26 mouse cellular contexts compared by ENCODE assay signal in the genomic region with DNA sequence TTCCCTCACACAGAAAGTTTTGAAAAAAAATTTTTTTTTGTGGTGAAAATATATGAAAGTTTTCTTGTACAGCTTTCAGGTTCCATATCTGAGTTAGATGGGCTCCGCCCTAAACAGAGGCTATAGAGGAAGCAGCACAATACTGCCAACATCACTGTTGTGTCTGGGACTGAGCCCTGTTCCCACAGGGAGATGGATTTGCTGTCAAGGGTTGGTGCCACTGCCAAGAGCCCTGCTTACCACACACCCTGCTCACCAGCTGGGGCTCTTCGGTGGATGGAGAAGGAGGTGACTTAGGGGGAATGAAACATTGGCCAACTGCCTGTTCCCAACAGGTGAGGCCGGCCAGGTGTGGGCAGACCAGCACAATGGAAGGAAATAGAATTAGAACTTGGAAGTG. TPM values are rescaled to one million over a fixed set of nuclear protein-coding genes. Genes with fewer than 3 reads are reported as not detected.
DNase-seq lines count a peak whose midpoint lies in the region; ATAC-seq and TF ChIP-seq lines count a peak whose summit lies in the region.
"Had no signal": no experiment of that assay in that cellular context is flagged by ENCODE, and none has a peak within 500 bp of the region (broad histone marks: within the 10 kb centered on the region; RNA-seq: fewer than 3 reads in every experiment).

No protein-coding gene starts in this region.

- H3K27me3 ChIP-seq in hindbrain, embryonic 14.5 days (ENCODE audit: control insufficient read depth, insufficient read depth, low read length), result no peaks in the 10 kb centered on the region
- H3K27me3 ChIP-seq in hindbrain, embryonic 11.5 days (ENCODE audit: control insufficient read depth, insufficient read depth, low read length), result no peaks in the 10 kb centered on the region
- H3K27me3 ChIP-seq in midbrain, postnatal 0 days (ENCODE audit: insufficient read depth, low read length), result no peaks in the 10 kb centered on the region
- no peaks in the 10 kb centered on the region for H3K27me3 ChIP-seq in midbrain, embryonic 13.5 days
- H3K27me3 ChIP-seq: embryonic facial prominence, embryonic 13.5 days; forebrain, embryonic 13.5 days; hindbrain, embryonic 13.5 days; intestine, embryonic 15.5 days; neural tube, embryonic 12.5 days had no signal

- H3K9me3 ChIP-seq in hindbrain, embryonic 14.5 days (ENCODE audit: control insufficient read depth, low read length), result no peaks in the 10 kb centered on the region
- H3K9me3 ChIP-seq in hindbrain, embryonic 11.5 days (ENCODE audit: control insufficient read depth, low read length), result no peaks in the 10 kb centered on the region
- no peaks in the 10 kb centered on the region for H3K9me3 ChIP-seq in midbrain, postnatal 0 days (ENCODE audit: low read length)
- no peaks in the 10 kb centered on the region for H3K9me3 ChIP-seq in midbrain, embryonic 13.5 days
- H3K9me3 ChIP-seq: embryonic facial prominence, embryonic 13.5 days; forebrain, embryonic 13.5 days; hindbrain, embryonic 13.5 days; intestine, embryonic 15.5 days; neural tube, embryonic 12.5 days had no signal

- no peak overlapping the region for H3K27ac ChIP-seq in hindbrain, embryonic 14.5 days
- no peak overlapping the region for H3K27ac ChIP-seq in hindbrain, embryonic 11.5 days (ENCODE audit: low read depth, low read length)
- no peak overlapping the region for H3K27ac ChIP-seq in midbrain, postnatal 0 days (ENCODE audit: low read depth, low read length)
- H3K27ac ChIP-seq in midbrain, embryonic 13.5 days, result no peak overlapping the region
- H3K27ac ChIP-seq: embryonic facial prominence, embryonic 13.5 days; forebrain, embryonic 13.5 days; hindbrain, embryonic 13.5 days; intestine, embryonic 15.5 days; neural tube, embryonic 12.5 days; stomach, postnatal 0 days had no signal

- no peak overlapping the region for H3K4me2 ChIP-seq in hindbrain, embryonic 14.5 days (replicated peaks)
- no peak overlapping the region for H3K4me2 ChIP-seq in hindbrain, embryonic 11.5 days (replicated peaks; ENCODE audit: low read depth, low read length)
- H3K4me2 ChIP-seq in midbrain, postnatal 0 days (ENCODE audit: low read depth, low read length, poor library complexity, severe bottlenecking), result no peak overlapping the region
- H3K4me2 ChIP-seq in midbrain, embryonic 13.5 days (replicated peaks), result no peak overlapping the region
- H3K4me2 ChIP-seq: embryonic facial prominence, embryonic 13.5 days; forebrain, embryonic 13.5 days; heart, embryonic 11.5 days; hindbrain, embryonic 13.5 days; intestine, embryonic 15.5 days; neural tube, embryonic 12.5 days had no signal

- H3K4me3 ChIP-seq in hindbrain, embryonic 14.5 days (replicated peaks; ENCODE audit: low read length), result no peak overlapping the region
- no peak overlapping the region for H3K4me3 ChIP-seq in hindbrain, embryonic 11.5 days (ENCODE audit: low read depth, low read length)
- H3K4me3 ChIP-seq in midbrain, postnatal 0 days (ENCODE audit: low read depth, low read length), result no peak overlapping the region
- no peak overlapping the region for H3K4me3 ChIP-seq in midbrain, embryonic 13.5 days (replicated peaks)
- H3K4me3 ChIP-seq: embryonic facial prominence, embryonic 13.5 days; forebrain, embryonic 13.5 days; hindbrain, embryonic 13.5 days; intestine, embryonic 15.5 days; megakaryocyte, embryonic 14.5 days; neural tube, embryonic 12.5 days had no signal

- ATAC-seq in hindbrain, embryonic 14.5 days (ENCODE audit: low FRiP score), result peak; percentile 57; the same call in 1 of the 2 replicates
- ATAC-seq in hindbrain, embryonic 11.5 days (ENCODE audit: low FRiP score), result no peak
- no peak for ATAC-seq in midbrain, postnatal 0 days (ENCODE audit: low FRiP score)
- no peak for ATAC-seq in midbrain, embryonic 13.5 days
- ATAC-seq: forebrain, embryonic 13.5 days; intestine, embryonic 15.5 days had no signal

- no peaks in the 10 kb centered on the region for H3K36me3 ChIP-seq in hindbrain, embryonic 14.5 days (replicated peaks; ENCODE audit: control insufficient read depth, insufficient read depth)
- H3K36me3 ChIP-seq in hindbrain, embryonic 11.5 days (ENCODE audit: control insufficient read depth, insufficient read depth, low read length), result peaks cover 2% of the 10 kb centered on the region; the same call in 1 of the 2 replicates
- H3K36me3 ChIP-seq in midbrain, postnatal 0 days (ENCODE audit: insufficient read depth, low read length), result no peaks in the 10 kb centered on the region
- H3K36me3 ChIP-seq in midbrain, embryonic 13.5 days, result no peaks in the 10 kb centered on the region
- H3K36me3 ChIP-seq: embryonic facial prominence, embryonic 13.5 days; hindbrain, embryonic 13.5 days; intestine, embryonic 15.5 days had no signal

- no peak overlapping the region for H3K9ac ChIP-seq in hindbrain, embryonic 14.5 days
- H3K9ac ChIP-seq in hindbrain, embryonic 11.5 days (ENCODE audit: low read depth, low read length), result no peak overlapping the region
- H3K9ac ChIP-seq in midbrain, postnatal 0 days (replicated peaks; ENCODE audit: low read length, poor library complexity, severe bottlenecking), result no peak overlapping the region
- no peak overlapping the region for H3K9ac ChIP-seq in midbrain, embryonic 13.5 days (replicated peaks)
- H3K9ac ChIP-seq: embryonic facial prominence, embryonic 13.5 days; forebrain, embryonic 13.5 days; hindbrain, embryonic 13.5 days; intestine, embryonic 15.5 days; neural tube, embryonic 12.5 days had no signal

- WGBS in hindbrain, embryonic 14.5 days, result 78% methylated on average over 3 of the region's 3 CpGs
- WGBS in hindbrain, embryonic 11.5 days, result 89% methylated on average over 3 of the region's 3 CpGs
- WGBS in midbrain, postnatal 0 days, result 84% methylated on average over 3 of the region's 3 CpGs
- WGBS in midbrain, embryonic 13.5 days, result 94% methylated on average over 3 of the region's 3 CpGs

- H3K4me1 ChIP-seq in hindbrain, embryonic 14.5 days (replicated peaks; ENCODE audit: control insufficient read depth, insufficient read depth, low read length), result no peaks in the 10 kb centered on the region; the same call in 1 of the 2 replicates
- H3K4me1 ChIP-seq in hindbrain, embryonic 11.5 days (replicated peaks; ENCODE audit: control insufficient read depth, insufficient read depth, low read length), result no peaks in the 10 kb centered on the region; the same call in 1 of the 2 replicates
- no peaks in the 10 kb centered on the region for H3K4me1 ChIP-seq in midbrain, postnatal 0 days (ENCODE audit: insufficient read depth, low read length)
- H3K4me1 ChIP-seq in midbrain, embryonic 13.5 days (replicated peaks), result peaks cover 12% of the 10 kb centered on the region; the same call in 1 of the 2 replicates
- H3K4me1 ChIP-seq: embryonic facial prominence, embryonic 13.5 days; forebrain, embryonic 13.5 days; intestine, embryonic 15.5 days had no signal

- TF ChIP-seq CTCF in midbrain, postnatal 0 days (IDR thresholded peaks at IDR 0.05), result no peak

- DNase-seq in hindbrain, embryonic 14.5 days (ENCODE audit: low spot score), result no peak
- DNase-seq in hindbrain, embryonic 11.5 days (ENCODE audit: low spot score), result no peak
- DNase-seq in midbrain, postnatal 0 days (ENCODE audit: low spot score), result peak; percentile 45
- DNase-seq in gonadal fat pad, adult 2 months (ENCODE audit: low read depth), result peak; percentile 83
- no peak for DNase-seq in right cerebral cortex, postnatal 4 days
- no peak for DNase-seq in urinary bladder, postnatal 4 days (ENCODE audit: low spot score in 2 of 2)
- DNase-seq: adrenal gland, postnatal 25 days; cerebellum, adult 11-12 months; kidney, adult 8-10 months; kidney, postnatal 10 days; lung, postnatal 14 days; midbrain, embryonic 14.5 days had no signal

RNA-seq across cellular contexts. Expression of a gene that starts 35.3 kb away (rescaled TPM):
- polyA plus RNA-seq in hindbrain, embryonic 14.5 days (2014; fragmentation: Nextera tagmentation; extraction: Ambion mirVana), result 23.0 and 25.1 TPM in 2 replicates
- polyA plus RNA-seq in hindbrain, embryonic 11.5 days (2014; fragmentation: Nextera tagmentation; extraction: Ambion mirVana), result 65.9 and 66.5 TPM in 2 replicates
- total RNA-seq in midbrain, postnatal 0 days (2014; rRNA removed), result 12.6 and 15.0 TPM in 2 replicates
- polyA plus RNA-seq in midbrain, postnatal 0 days (2015; fragmentation: Nextera tagmentation; extraction: Ambion mirVana), result 10.2 and 11.6 TPM in 2 replicates
- polyA plus RNA-seq in midbrain, embryonic 13.5 days (2015; fragmentation: Nextera tagmentation; extraction: Ambion mirVana), result 29.0 and 34.3 TPM in 2 replicates
- 0.30 TPM in 2 replicates for polyA plus RNA-seq in gonadal fat pad, adult 2 months (2012; rRNA removed)
- total RNA-seq: adrenal gland, postnatal 25 days; gastrocnemius, adult 18-20 months had no signal
- polyA plus RNA-seq: C2C12; heart, embryonic 11.5 days; heart, postnatal 0 days; intestine, embryonic 15.5 days; liver, embryonic 16.5 days; small intestine, adult 2 months; stomach, postnatal 0 days had no signal

Comparison
In these comparisons a context has a peak if more than half of its experiments do, and no peak if none do; other contexts are left out.
1. DNase-seq: peak in midbrain, postnatal 0 days (single experiment) and gonadal fat pad, adult 2 months (single experiment); none in hindbrain, embryonic 14.5 days (single experiment), hindbrain, embryonic 11.5 days (single experiment), right cerebral cortex, postnatal 4 days (single experiment) and urinary bladder, postnatal 4 days (0 of 2).